Mouse (Mus musculus): ENCODE results near the gene Ano6.

DNA sequence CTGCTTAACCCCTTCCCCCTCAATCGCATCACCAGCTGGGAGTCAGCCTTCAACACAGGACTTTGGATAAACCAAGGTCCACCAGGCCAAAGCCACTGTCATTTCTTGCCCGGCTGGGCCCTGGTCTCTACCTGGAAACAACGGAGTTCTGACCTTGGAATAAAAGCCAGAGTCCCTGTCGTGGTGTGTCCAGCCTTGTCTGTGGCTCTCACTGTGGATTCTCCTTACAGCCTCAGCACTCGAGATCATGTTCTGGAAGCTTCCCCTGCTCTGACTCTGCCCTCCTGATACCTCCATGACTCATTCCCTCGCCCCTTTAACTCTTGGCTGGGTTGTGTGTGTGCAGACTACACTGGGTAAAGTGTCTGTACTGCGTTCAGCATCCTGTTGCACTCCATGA is 180.0 kb downstream of the Ano6 start:
- TF ChIP-seq CTCF (IDR thresholded peaks at IDR 0.05; ENCODE audit: control insufficient read depth, insufficient read depth, insufficient replicate concordance, low read depth, low read length) (no peak), POLR2A (IDR thresholded peaks at IDR 0.05; ENCODE audit: control insufficient read depth, low read depth, low read length) (no peak)

All from testis, adult 2 months (tissue).